Mouse (Mus musculus) ES-Bruce4 (cell line): ENCODE data around the gene Anxa2. TPM values are rescaled to one million over a fixed set of nuclear protein-coding genes. Genes with fewer than 3 reads are reported as not detected.

Source experiments
- H3K27ac ChIP-seq: 2 replicates; pipeline ENCODE4 v1.5.1; 2012; ENCODE audit warnings: low read length, inconsistent platforms; ENCODE audit not compliant: insufficient read depth
- H3K27me3 ChIP-seq: 2 replicates; pipeline ENCODE4 v1.6.1; 2012; ENCODE audit warnings: mild to moderate bottlenecking, low read length, inconsistent platforms; ENCODE audit not compliant: control insufficient read depth, poor library complexity, insufficient read depth, severe bottlenecking
- H3K36me3 ChIP-seq: 2 replicates; pipeline ENCODE4 v1.6.1; 2012; ENCODE audit warnings: inconsistent platforms, mild to moderate bottlenecking, low read length, moderate library complexity; ENCODE audit not compliant: control insufficient read depth, poor library complexity, insufficient read depth, severe bottlenecking
- H3K4me1 ChIP-seq: one replicate; pipeline ENCODE4 v1.8.1; 2011; ENCODE audit warnings: low read length; ENCODE audit not compliant: control insufficient read depth, insufficient read depth
- H3K4me3 ChIP-seq: 2 replicates; pipeline ENCODE4 v1.5.1; 2011; ENCODE audit warnings: low read depth, mild to moderate bottlenecking, low read length
- H3K9ac ChIP-seq: 2 replicates; pipeline ENCODE4 v1.6.1; 2012; ENCODE audit warnings: low read depth, mild to moderate bottlenecking, inconsistent platforms; ENCODE audit not compliant: poor library complexity, severe bottlenecking
- H3K9me3 ChIP-seq: replicated peaks from 2 replicates; pipeline ENCODE4 v1.6.1; 2012; ENCODE audit warnings: mild to moderate bottlenecking, low read length, inconsistent platforms; ENCODE audit not compliant: control insufficient read depth, poor library complexity, insufficient read depth, severe bottlenecking
- CTCF ChIP-seq: IDR thresholded peaks from one replicate; pipeline ENCODE4 v1.8.1; 2011; ENCODE audit warnings: low read depth, low read length
- EP300 ChIP-seq: IDR thresholded peaks from 2 replicates; pipeline ENCODE4 v1.6.1; 2011; ENCODE audit warnings: low read depth, low read length; ENCODE audit not compliant: insufficient read depth
- POLR2A ChIP-seq: IDR thresholded peaks from one replicate; pipeline ENCODE4 v1.8.1; 2011; ENCODE audit warnings: low read length; ENCODE audit not compliant: insufficient read depth
- polyA plus RNA-seq: library from polyadenylated mRNA; stranded (reverse); fragments of >200 nt; gene quantifications from 2 replicates; pipeline ENCODE4 v1.2.4, GENCODE M21; 2011; ENCODE audit warnings: low read depth; ENCODE audit not compliant: missing spikeins, insufficient read depth, insufficient read length

Anxa2 gene
- polyA plus RNA-seq, 1 experiment: 139 TPM

- TF ChIP-seq CTCF: no peak
- no peak for TF ChIP-seq EP300
- TF ChIP-seq POLR2A: no peak
- Histone ChIP-seq H3K27me3 (no peaks in the 10 kb centered on the region), H3K4me3 (no peak overlapping the region), H3K27ac (no peak overlapping the region), H3K36me3 (peaks cover 4% of the 10 kb centered on the region; the same call in 1 of the 2 replicates), H3K9ac (no peak overlapping the region), H3K9me3 (no peaks in the 10 kb centered on the region), H3K4me1 (no peaks in the 10 kb centered on the region)
Observed at GRCm38 (mm10) chr9:69435662-69436061, 17.8 kb upstream of the Anxa2 start.

- TF ChIP-seq CTCF: no peak
- TF ChIP-seq EP300: no peak
- no peak for TF ChIP-seq POLR2A
- no peaks in the 10 kb centered on the region for H3K4me1 ChIP-seq
- no peak overlapping the region for H3K9ac ChIP-seq
- no peaks in the 10 kb centered on the region for H3K9me3 ChIP-seq
- no peak overlapping the region for H3K27ac ChIP-seq
- no peaks in the 10 kb centered on the region for H3K36me3 ChIP-seq
- H3K27me3 ChIP-seq: no peaks in the 10 kb centered on the region
- H3K4me3 ChIP-seq: no peak overlapping the region
Observed at GRCm38 (mm10) chr9:69439805-69440357, 13.5 kb upstream of the Anxa2 start.

GRCm38 (mm10) chr9:69442471-69443038 lies 10.9 kb upstream of the Anxa2 start:
- Histone ChIP-seq H3K9me3 (no peaks in the 10 kb centered on the region), H3K27ac (no peak overlapping the region), H3K4me3 (no peak overlapping the region), H3K4me1 (no peaks in the 10 kb centered on the region), H3K9ac (no peak overlapping the region), H3K27me3 (no peaks in the 10 kb centered on the region), H3K36me3 (no peaks in the 10 kb centered on the region)
- TF ChIP-seq CTCF: no peak
- TF ChIP-seq EP300: no peak
- no peak for TF ChIP-seq POLR2A

- no peaks in the 10 kb centered on the region for H3K27me3 ChIP-seq
- TF ChIP-seq CTCF: no peak
- no peak for TF ChIP-seq POLR2A
- no peak for TF ChIP-seq EP300
Observed at GRCm38 (mm10) chr9:69443203-69443602, 10.2 kb upstream of the Anxa2 start.

GRCm38 (mm10) chr9:69448801-69449200 lies 4.6 kb upstream of the Anxa2 start:
- no peak for TF ChIP-seq EP300
- TF ChIP-seq CTCF: no peak
- no peak for TF ChIP-seq POLR2A
- H3K27ac ChIP-seq: no peak overlapping the region
- no peak overlapping the region for H3K4me3 ChIP-seq
- no peaks in the 10 kb centered on the region for H3K4me1 ChIP-seq
- no peaks in the 10 kb centered on the region for H3K36me3 ChIP-seq
- no peaks in the 10 kb centered on the region for H3K9me3 ChIP-seq
- H3K27me3 ChIP-seq: no peaks in the 10 kb centered on the region
- no peak overlapping the region for H3K9ac ChIP-seq

More at GRCm38 (mm10) chr9:69443203-69443602, 10.2 kb upstream of the Anxa2 start:
- Histone ChIP-seq H3K4me3 (no peak overlapping the region), H3K4me1 (no peaks in the 10 kb centered on the region), H3K27ac (no peak overlapping the region), H3K9ac (no peak overlapping the region), H3K36me3 (no peaks in the 10 kb centered on the region), H3K9me3 (no peaks in the 10 kb centered on the region)

GRCm38 (mm10) chr9:69450636-69451035 lies 2.8 kb upstream of the Anxa2 start:
- H3K4me1 ChIP-seq: no peaks in the 10 kb centered on the region
- no peak overlapping the region for H3K27ac ChIP-seq
- H3K9ac ChIP-seq: no peak overlapping the region
- H3K4me3 ChIP-seq: no peak overlapping the region
- TF ChIP-seq POLR2A (no peak), CTCF (no peak), EP300 (no peak)
- H3K27me3 ChIP-seq: no peaks in the 10 kb centered on the region
- no peaks in the 10 kb centered on the region for H3K36me3 ChIP-seq
- H3K9me3 ChIP-seq: no peaks in the 10 kb centered on the region
